Comparison of ENCODE assay signal across 13 mouse cellular contexts in genomic region chr11:72718161-72718560, GRCm38 (mm10).
"Had no signal": no experiment of that assay in that cellular context is flagged by ENCODE, and none has a peak within 500 bp of the region (broad histone marks: within the 10 kb centered on the region; RNA-seq: fewer than 3 reads in every experiment).

No protein-coding gene starts in this region.

- H3K27me3 ChIP-seq: limb, embryonic 13.5 days; midbrain, embryonic 13.5 days; neural tube, embryonic 15.5 days had no signal

- H3K4me3 ChIP-seq: limb, embryonic 13.5 days; midbrain, embryonic 13.5 days; myocyte; neural tube, embryonic 15.5 days had no signal

- H3K9ac ChIP-seq: limb, embryonic 13.5 days; liver, embryonic 14.5 days; midbrain, embryonic 13.5 days; neural tube, embryonic 15.5 days had no signal

- H3K4me2 ChIP-seq: limb, embryonic 13.5 days; midbrain, embryonic 13.5 days; neural tube, embryonic 15.5 days had no signal

- H3K4me1 ChIP-seq: limb, embryonic 13.5 days; midbrain, embryonic 13.5 days; neural tube, embryonic 15.5 days had no signal

- H3K27ac ChIP-seq: limb, embryonic 13.5 days; liver, embryonic 14.5 days; midbrain, embryonic 13.5 days; neural tube, embryonic 15.5 days had no signal

- ATAC-seq: intestine, embryonic 16.5 days; midbrain, embryonic 13.5 days had no signal

- H3K9me3 ChIP-seq: limb, embryonic 13.5 days; midbrain, embryonic 13.5 days; neural tube, embryonic 15.5 days had no signal

- DNase-seq: kidney, adult 8-10 months; kidney, postnatal 25 days; layer of hippocampus, adult 9-11 months; left cerebral cortex, postnatal 4 days; lung, adult 18-20 months; right cerebral cortex, adult 18-20 months; thymus, postnatal 14 days had no signal
